ENCODE assay signal across 12 mouse cellular contexts in genomic region chr14:32628584-32628983, GRCm38 (mm10). TPM values are rescaled to one million over a fixed set of nuclear protein-coding genes. Genes with fewer than 3 reads are reported as not detected.
DNase-seq lines count a peak whose midpoint lies in the region; ATAC-seq and TF ChIP-seq lines count a peak whose summit lies in the region.
"Had no signal": no experiment of that assay in that cellular context is flagged by ENCODE, and none has a peak within 500 bp of the region (broad histone marks: within the 10 kb centered on the region; RNA-seq: fewer than 3 reads in every experiment).

No protein-coding gene starts in this region.

- H3K4me3 ChIP-seq in embryonic fibroblast, embryonic 13.5 days (ENCODE audit: insufficient read depth, low read length), result no peak overlapping the region
- no peak overlapping the region for H3K4me3 ChIP-seq in liver, embryonic 14.5 days (ENCODE audit: insufficient read depth in 1 of 2, low read depth in 2 of 2, low read length in 2 of 2)
- H3K4me3 ChIP-seq: forebrain, embryonic 13.5 days had no signal

- no peak for ATAC-seq in liver, embryonic 14.5 days (ENCODE audit: insufficient read depth)
- ATAC-seq: forebrain, embryonic 13.5 days had no signal

- peak; percentile 25 to 35 for DNase-seq in cerebellum, postnatal 14 days
- no peak for DNase-seq in cerebellum, postnatal 36 days
- DNase-seq in left cerebral cortex, postnatal 4 days, result peak; percentile 41
- no peak for DNase-seq in left cerebral cortex, postnatal 25 days (ENCODE audit: low spot score in 2 of 2)
- no peak for DNase-seq in liver, embryonic 14.5 days (ENCODE audit: low read depth in 3 of 3, low spot score in 3 of 3)
- no peak for DNase-seq in c-Kit-positive CD71-positive TER-119-positive erythroid progenitor cells, embryonic 14.5 days (ENCODE audit: low spot score)
- DNase-seq in testis, postnatal 14 days (ENCODE audit: low spot score), result no peak
- DNase-seq: thymus, postnatal 14 days had no signal

- no peak for TF ChIP-seq POLR2A in embryonic fibroblast, embryonic 13.5 days (IDR thresholded peaks at IDR 0.05; ENCODE audit: low read depth, low read length)

- no peak overlapping the region for H3K4me2 ChIP-seq in liver, embryonic 14.5 days (ENCODE audit: low read depth)
- H3K4me2 ChIP-seq: forebrain, embryonic 13.5 days had no signal

- no peak overlapping the region for H3K9ac ChIP-seq in liver, embryonic 14.5 days (replicated peaks)
- H3K9ac ChIP-seq: forebrain, embryonic 13.5 days had no signal

- intact Hi-C loops in left cerebral cortex, postnatal 4 days (cut with DNase I), result no loop called here
- intact Hi-C loops in left cerebral cortex, postnatal 25 days (cut with DNase I), result no loop called here

- TF ChIP-seq CTCF in embryonic fibroblast, embryonic 13.5 days (IDR thresholded peaks at IDR 0.05; ENCODE audit: borderline replicate concordance, insufficient read depth, low read length), result 0 out of 2 replicates have a peak, but pooled peaks have one; percentile 18
- peak; percentile 35 for TF ChIP-seq CTCF in liver, embryonic 14.5 days (IDR thresholded peaks at IDR 0.05; ENCODE audit: low read depth)

- TF ChIP-seq EP300 in liver, embryonic 14.5 days (IDR thresholded peaks at IDR 0.05; ENCODE audit: low read depth), result no peak

- no peaks in the 10 kb centered on the region; the same call in 1 of the 2 replicates for H3K4me1 ChIP-seq in embryonic fibroblast, embryonic 13.5 days (ENCODE audit: control insufficient read depth, insufficient read depth, low read length)
- H3K4me1 ChIP-seq in liver, embryonic 14.5 days (replicated peaks; ENCODE audit: control insufficient read depth in 2 of 2, insufficient read depth in 2 of 2, low read length in 1 of 2), result no peaks in the 10 kb centered on the region
- H3K4me1 ChIP-seq: forebrain, embryonic 13.5 days had no signal

- H3K9me3 ChIP-seq in liver, embryonic 14.5 days (ENCODE audit: control insufficient read depth, low read length), result no peaks in the 10 kb centered on the region
- H3K9me3 ChIP-seq: forebrain, embryonic 13.5 days had no signal

- H3K27me3 ChIP-seq in liver, embryonic 14.5 days (ENCODE audit: control insufficient read depth, insufficient read depth, low read length), result no peaks in the 10 kb centered on the region
- H3K27me3 ChIP-seq: forebrain, embryonic 13.5 days had no signal

- WGBS in liver, embryonic 14.5 days (ENCODE audit: insufficient replicate concordance), result 24% methylated on average over 10 of the region's 10 CpGs

- H3K27ac ChIP-seq in embryonic fibroblast, embryonic 13.5 days (ENCODE audit: insufficient read depth, low read length), result no peak overlapping the region
- H3K27ac ChIP-seq in liver, embryonic 14.5 days, result no peak overlapping the region
- H3K27ac ChIP-seq: forebrain, embryonic 13.5 days had no signal

- H3K36me3 ChIP-seq in liver, embryonic 14.5 days (replicated peaks; ENCODE audit: control insufficient read depth, insufficient read depth, low read depth), result no peaks in the 10 kb centered on the region

RNA-seq across cellular contexts. Expression of gene Prrxl1, which starts 29.4 kb away (rescaled TPM):
- not detected for total RNA-seq in left cerebral cortex, postnatal 4 days (2021)
- not detected for total RNA-seq in left cerebral cortex, postnatal 25 days (2021)
- not detected in 2 replicates for polyA plus RNA-seq in embryonic fibroblast, embryonic 13.5 days (2011; ENCODE audit: insufficient read length, low read depth, missing spikeins)
- not detected in 2 replicates for polyA plus RNA-seq in liver, embryonic 14.5 days (2012; rRNA removed)
- not detected in 2 replicates for polyA plus RNA-seq in liver, embryonic 14.5 days (2014; fragmentation: Nextera tagmentation; extraction: Ambion mirVana)
- polyA plus RNA-seq: C2C12; large intestine, adult 2 months had no signal

RNA-seq across cellular contexts. Expression of gene 3425401B19Rik, which starts 56.5 kb away (rescaled TPM):
- not detected for total RNA-seq in left cerebral cortex, postnatal 4 days (2021)
- under 1 TPM; 0.21 to 0.25 TPM for total RNA-seq in left cerebral cortex, postnatal 25 days (2021)
- polyA plus RNA-seq in embryonic fibroblast, embryonic 13.5 days (2011; ENCODE audit: insufficient read length, low read depth, missing spikeins), result 0.09 TPM in 1 of 2 replicates, not detected in the other
- not detected in 2 replicates for polyA plus RNA-seq in liver, embryonic 14.5 days (2012; rRNA removed)
- polyA plus RNA-seq in liver, embryonic 14.5 days (2014; fragmentation: Nextera tagmentation; extraction: Ambion mirVana), result not detected in 2 replicates
- polyA plus RNA-seq: forebrain, embryonic 13.5 days had no signal

Comparison
In these comparisons a context has a peak if more than half of its experiments do, and no peak if none do; other contexts are left out.
1. DNase-seq: peak in cerebellum, postnatal 14 days (2 of 2) and left cerebral cortex, postnatal 4 days (single experiment); none in cerebellum, postnatal 36 days (0 of 2), left cerebral cortex, postnatal 25 days (0 of 2), liver, embryonic 14.5 days (0 of 3), c-Kit-positive CD71-positive TER-119-positive erythroid progenitor cells, embryonic 14.5 days (single experiment) and testis, postnatal 14 days (single experiment).